Mouse (Mus musculus) lung, embryonic 14.5 days (tissue): Measurements from ENCODE around the gene Cpne1. TPM values are rescaled to one million over a fixed set of nuclear protein-coding genes. Genes with fewer than 3 reads are reported as not detected.
A peak's percentile ranks its signal among the peaks of the same experiment; 100 is the strongest.

ENCODE experiments used
- ATAC-seq: fragments of 200-750 bp; cut with Nextera tagmentation; 2 replicates; pipeline ENCODE4 v1.8.0; 2017; ENCODE audit warnings: mild to moderate bottlenecking, moderate TSS enrichment, moderate library complexity; ENCODE audit not compliant: insufficient read depth
- DNase-seq: peaks from one replicate; pipeline ENCODE4 v3.0.0-alpha.2; 2015
- H3K27ac ChIP-seq: fragments of 300-500 bp; sonication (generic); 2 replicates; pipeline ENCODE4 v1.5.1; 2014; ENCODE audit warnings: low read depth, mild to moderate bottlenecking, moderate library complexity
- H3K27me3 ChIP-seq: fragments of 300-500 bp; sonication (generic); 2 replicates; pipeline ENCODE4 v1.6.1; 2014; ENCODE audit warnings: low read length, control low read depth; ENCODE audit not compliant: insufficient read depth
- H3K36me3 ChIP-seq: fragments of 300-500 bp; sonication (generic); 2 replicates; pipeline ENCODE4 v1.6.1; 2014; ENCODE audit warnings: control low read depth; ENCODE audit not compliant: insufficient read depth
- H3K4me1 ChIP-seq: fragments of 300-500 bp; sonication (generic); 2 replicates; pipeline ENCODE4 v1.6.1; 2014; ENCODE audit warnings: antibody characterized with exemption, control low read depth; ENCODE audit not compliant: insufficient read depth
- H3K4me2 ChIP-seq: fragments of 300-500 bp; sonication (generic); 2 replicates; pipeline ENCODE4 v1.6.1; 2014; ENCODE audit warnings: mild to moderate bottlenecking
- H3K4me3 ChIP-seq: fragments of 300-500 bp; sonication (generic); 2 replicates; pipeline ENCODE4 v1.5.1; 2014; ENCODE audit warnings: low read depth, low read length
- H3K9ac ChIP-seq: fragments of 300-500 bp; sonication (generic); 2 replicates; pipeline ENCODE4 v1.6.1; 2014
- H3K9me3 ChIP-seq: fragments of 300-500 bp; sonication (generic); 2 replicates; pipeline ENCODE4 v1.6.1; 2016; ENCODE audit warnings: low read depth, low read length, control low read depth
- CTCF ChIP-seq: IDR thresholded peaks from 2 replicates; pipeline ENCODE4 v1.5.1; 2016; ENCODE audit warnings: antibody characterized with exemption, low read depth
- WGBS: fragments of 180-500 bp; shearing (Covaris S2); extraction: QIAGEN DNeasy Blood & Tissue Kit; methylation state at CpG from one replicate; pipeline ENCODE4 v1.1.7; 2014; 5-methylcytosine and 5-hydroxymethylcytosine counted together
- polyA plus RNA-seq: library from polyadenylated mRNA; unstranded; fragments of >200 nt; fragmentation: Nextera tagmentation; extraction: Ambion mirVana; gene quantifications from 2 replicates; pipeline ENCODE4 v1.2.1, GENCODE M21; 2014

The Cpne1 gene
- polyA plus RNA-seq, 1 experiment from 2014 or later: 70.2 TPM

GRCm38 (mm10) chr2:156065099-156066041 is 46.4 kb downstream of the Cpne1 start, which contains the start of gene Spag4:
TSS of gene Spag4 (plus strand) at chr2:156065175.
- TF ChIP-seq CTCF: no peak
- ATAC-seq: peak; percentile 82
- peak within 1 kb of the TSS; percentile 95 for H3K4me2 ChIP-seq
- H3K27me3 ChIP-seq: no peaks in the 10 kb centered on the region
- H3K4me1 ChIP-seq: no peaks in the 10 kb centered on the region
- peak; percentile 87 for DNase-seq
- H3K36me3 ChIP-seq: peaks cover 23% of the 10 kb centered on the region
- peak within 1 kb of the TSS; percentile 87 for H3K9ac ChIP-seq
- peak within 1 kb of the TSS; percentile 88 for H3K27ac ChIP-seq
- peak within 1 kb of the TSS; percentile 73 for H3K4me3 ChIP-seq
- no peaks in the 10 kb centered on the region for H3K9me3 ChIP-seq
- WGBS: under 1% methylated on average over 78 of the region's 81 CpGs

- no peaks in the 10 kb centered on the region for H3K9me3 ChIP-seq
- H3K4me1 ChIP-seq: no peaks in the 10 kb centered on the region
- no peak within 1 kb of the TSS for H3K9ac ChIP-seq
- H3K27me3 ChIP-seq: no peaks in the 10 kb centered on the region
- DNase-seq (no peak), ATAC-seq (no peak)
- no peaks in the 10 kb centered on the region for H3K36me3 ChIP-seq
- no peak within 1 kb of the TSS for H3K4me2 ChIP-seq
- WGBS: 63% methylated on average over 9 of the region's 9 CpGs
- H3K27ac ChIP-seq: no peak within 1 kb of the TSS
- no peak for TF ChIP-seq CTCF
- no peak within 1 kb of the TSS for H3K4me3 ChIP-seq
Measured at GRCm38 (mm10) chr2:156052816-156053215, 58.9 kb downstream of the Cpne1 start, which contains the start of gene Fer1l4. TSS of gene Fer1l4 (minus strand) at chr2:156052947.

- no peak overlapping the region for H3K9ac ChIP-seq
- H3K36me3 ChIP-seq: no peaks in the 10 kb centered on the region
- WGBS: 7% methylated on average over 19 of the region's 19 CpGs
- no peak for TF ChIP-seq CTCF
- peak overlapping the region; percentile 36 for H3K4me2 ChIP-seq
- no peak overlapping the region for H3K27ac ChIP-seq
- H3K9me3 ChIP-seq: no peaks in the 10 kb centered on the region
- ATAC-seq (no peak), DNase-seq (peak; percentile 26)
- no peak overlapping the region for H3K4me3 ChIP-seq
- H3K27me3 ChIP-seq: no peaks in the 10 kb centered on the region
- no peaks in the 10 kb centered on the region for H3K4me1 ChIP-seq
Measured at GRCm38 (mm10) chr2:156047929-156048328, 63.8 kb downstream of the Cpne1 start.

- no peaks in the 10 kb centered on the region for H3K9me3 ChIP-seq
- no peak overlapping the region for H3K4me3 ChIP-seq
- no peaks in the 10 kb centered on the region for H3K4me1 ChIP-seq
- no peaks in the 10 kb centered on the region for H3K27me3 ChIP-seq
- WGBS: 76% methylated on average over 8 of the region's 8 CpGs
- no peak overlapping the region for H3K4me2 ChIP-seq
- H3K9ac ChIP-seq: no peak overlapping the region
- TF ChIP-seq CTCF: no peak
- DNase-seq (no peak), ATAC-seq (no peak)
- no peaks in the 10 kb centered on the region for H3K36me3 ChIP-seq
- H3K27ac ChIP-seq: no peak overlapping the region
Measured at GRCm38 (mm10) chr2:156042903-156043302, 68.9 kb downstream of the Cpne1 start.

DNA sequence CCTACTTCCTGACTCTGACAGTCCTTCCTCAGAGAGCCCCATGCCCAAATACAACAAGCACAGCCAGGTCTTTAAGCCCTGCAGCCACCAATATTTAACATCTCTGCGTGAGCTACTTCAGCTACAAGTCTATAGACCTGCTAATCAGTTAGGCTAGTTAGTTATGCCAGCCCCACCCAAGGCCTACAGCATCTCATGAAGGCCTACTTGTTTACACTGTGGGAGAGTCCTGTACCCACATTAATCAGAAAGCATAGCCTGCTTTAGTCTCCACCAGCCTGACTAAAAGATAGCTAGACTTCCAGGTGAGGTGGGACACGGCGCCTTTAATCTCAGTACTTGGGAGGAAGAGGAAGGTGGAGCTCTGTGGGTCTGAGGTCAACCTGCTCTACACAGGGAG is 72.4 kb downstream of the Cpne1 start:
- H3K9me3 ChIP-seq: no peaks in the 10 kb centered on the region
- H3K4me1 ChIP-seq: no peaks in the 10 kb centered on the region
- ATAC-seq (no peak), DNase-seq (no peak)
- no peak for TF ChIP-seq CTCF
- H3K27ac ChIP-seq: no peak overlapping the region
- no peak overlapping the region for H3K4me2 ChIP-seq
- H3K9ac ChIP-seq: no peak overlapping the region
- WGBS: 84% methylated on average over 3 of the region's 3 CpGs
- H3K27me3 ChIP-seq: no peaks in the 10 kb centered on the region
- H3K36me3 ChIP-seq: no peaks in the 10 kb centered on the region
- H3K4me3 ChIP-seq: no peak overlapping the region

GRCm38 (mm10) chr2:156025482-156025881 is 86.3 kb downstream of the Cpne1 start:
- Histone ChIP-seq H3K9me3 (no peaks in the 10 kb centered on the region), H3K36me3 (no peaks in the 10 kb centered on the region), H3K27me3 (no peaks in the 10 kb centered on the region), H3K4me2 (no peak overlapping the region), H3K27ac (no peak overlapping the region), H3K9ac (no peak overlapping the region), H3K4me1 (no peaks in the 10 kb centered on the region), H3K4me3 (no peak overlapping the region)
- no peak for TF ChIP-seq CTCF
- no peak for DNase-seq
- no peak for ATAC-seq

Other genes with a start within 250 kb of the Cpne1 start
- 52.0 and 52.9 TPM in 2 replicates for gene Uqcc1, start 181.7 kb downstream of the Cpne1 start, polyA plus RNA-seq
- gene Gm15557, start 171.2 kb downstream of the Cpne1 start, polyA plus RNA-seq: not detected in 2 replicates
- gene Gdf5, start 166.6 kb downstream of the Cpne1 start, polyA plus RNA-seq: 0.34 and 0.41 TPM in 2 replicates
- gene Cep250, start 155.5 kb downstream of the Cpne1 start, polyA plus RNA-seq: 23.5 and 24.6 TPM in 2 replicates
- gene 6430550D23Rik, start 104.0 kb downstream of the Cpne1 start, polyA plus RNA-seq: 0.51 and 1.9 TPM in 2 replicates
- gene Ergic3, start 103.9 kb downstream of the Cpne1 start, polyA plus RNA-seq: 219 and 239 TPM in 2 replicates
- not detected in 2 replicates for gene Fer1l4, start 59.0 kb downstream of the Cpne1 start, polyA plus RNA-seq
- 3.2 and 3.9 TPM in 2 replicates for gene Spag4, start 46.8 kb downstream of the Cpne1 start, polyA plus RNA-seq
- gene Rbm12, start within 50 bp of the Cpne1 start, polyA plus RNA-seq: 36.9 and 41.2 TPM in 2 replicates
- gene Gm28036, start 15.1 kb upstream of the Cpne1 start, polyA plus RNA-seq: 11.0 and 16.6 TPM in 2 replicates
- 396 and 414 TPM in 2 replicates for gene Romo1, start 32.1 kb upstream of the Cpne1 start, polyA plus RNA-seq
- 37.5 and 40.9 TPM in 2 replicates for gene Nfs1, start 32.2 kb upstream of the Cpne1 start, polyA plus RNA-seq
- gene Rbm39, start 68.3 kb upstream of the Cpne1 start, polyA plus RNA-seq: 563 and 569 TPM in 2 replicates
- gene Phf20, start 84.5 kb upstream of the Cpne1 start, polyA plus RNA-seq: 73.6 and 77.3 TPM in 2 replicates
- 3.5 and 3.9 TPM in 2 replicates for gene Cnbd2, start 200.3 kb upstream of the Cpne1 start, polyA plus RNA-seq
- 61.0 and 66.3 TPM in 2 replicates for gene Scand1, start 200.7 kb upstream of the Cpne1 start, polyA plus RNA-seq